Mouse (Mus musculus) olfactory bulb, adult 2 months (tissue): ENCODE measurements around the gene Lrp2bp.

Experiments
- CTCF ChIP-seq: fragments of 200-500 bp; IDR thresholded peaks from 2 replicates; pipeline ENCODE4 v1.5.1; 2012; ENCODE audit warnings: low read depth, mild to moderate bottlenecking, low read length, moderate library complexity; ENCODE audit not compliant: insufficient read depth
- POLR2A ChIP-seq: fragments of 200-500 bp; IDR thresholded peaks from 2 replicates; pipeline ENCODE4 v1.6.1; 2012; ENCODE audit warnings: mild to moderate bottlenecking, low read depth, low read length, moderate library complexity; ENCODE audit not compliant: insufficient read depth

GRCm38 (mm10) chr8:45986665-45987064, 12.4 kb upstream of the Lrp2bp start:
- TF ChIP-seq POLR2A (no peak), CTCF (no peak)
